Mouse (Mus musculus) G1E (cell line): Measurements from ENCODE around the gene Ghsr. TPM values are rescaled to one million over a fixed set of nuclear protein-coding genes. Genes with fewer than 3 reads are reported as not detected.

ENCODE experiments used
- ATAC-seq: 2 replicates; pipeline ENCODE4 v1.8.0; 2016; ENCODE audit warnings: mild to moderate bottlenecking; ENCODE audit not compliant: insufficient number of reproducible peaks, poor library complexity, low FRiP score, severe bottlenecking; ENCODE audit errors: extremely low read depth
- DNase-seq: peaks from one replicate; pipeline ENCODE4 v3.0.0; 2012; ENCODE audit warnings: low spot score
- H3K27me3 ChIP-seq: 2 replicates; pipeline ENCODE4 v1.6.1; 2012; ENCODE audit warnings: mild to moderate bottlenecking, low read length, inconsistent platforms; ENCODE audit not compliant: insufficient read depth
- H3K36me3 ChIP-seq: replicated peaks from 2 replicates; pipeline ENCODE3; 2012; ENCODE audit warnings: mild to moderate bottlenecking, inconsistent platforms
- H3K4me1 ChIP-seq: 2 replicates; pipeline ENCODE4 v1.6.1; 2012; ENCODE audit warnings: low read depth, low read length, inconsistent platforms, mixed read lengths; ENCODE audit not compliant: insufficient read depth
- H3K4me3 ChIP-seq: 2 replicates; pipeline ENCODE4 v1.5.1; 2012; ENCODE audit warnings: low read depth, mild to moderate bottlenecking, inconsistent platforms, low read length, moderate library complexity, mixed read lengths
- H3K9me3 ChIP-seq: replicated peaks from 2 replicates; pipeline ENCODE4 v1.6.1; 2012; ENCODE audit warnings: inconsistent platforms
- CTCF ChIP-seq: IDR thresholded peaks from 2 replicates; pipeline ENCODE4 v1.5.1; 2012; ENCODE audit warnings: low read depth, low read length, inconsistent platforms, mixed read lengths
- GATA1 ChIP-seq: IDR thresholded peaks from 2 replicates; pipeline ENCODE4 v1.6.1; 2012; ENCODE audit warnings: borderline replicate concordance, low read length, inconsistent platforms, mixed read lengths
- GATA2 ChIP-seq: IDR thresholded peaks from 2 replicates; pipeline ENCODE4 v1.6.1; 2012; ENCODE audit warnings: low read depth, low read length, inconsistent platforms, borderline replicate concordance
- POLR2AphosphoS5 ChIP-seq: IDR thresholded peaks from 2 replicates; pipeline ENCODE4 v1.6.1; 2012; ENCODE audit warnings: low read depth, low read length, inconsistent platforms; ENCODE audit not compliant: insufficient replicate concordance
- TAL1 ChIP-seq: conservative IDR thresholded peaks from 2 replicates; pipeline ENCODE4 v1.6.1; 2012; ENCODE audit warnings: low read depth, low read length, inconsistent platforms, mixed read lengths
- polyA plus RNA-seq: library from polyadenylated mRNA; stranded (reverse); fragments of >175 nt; gene quantifications from 2 replicates; pipeline ENCODE4 v1.2.3, GENCODE M21; 2012
- total RNA-seq, 2 experiments: library from RNA; stranded (forward) in 1 of 2; stranded (reverse) in 1 of 2; fragments of 200-1000 nt in 1 of 2; fragments of >200 nt in 1 of 2; fragmentation: Nextera tagmentation in 1 of 2; gene quantifications; 2 replicates each; pipeline ENCODE4 v1.2.3; 2014 to 2017

Gene Ghsr
- total and polyA plus RNA-seq, 3 experiments, result 0.16 TPM; not detected in 2

DNA sequence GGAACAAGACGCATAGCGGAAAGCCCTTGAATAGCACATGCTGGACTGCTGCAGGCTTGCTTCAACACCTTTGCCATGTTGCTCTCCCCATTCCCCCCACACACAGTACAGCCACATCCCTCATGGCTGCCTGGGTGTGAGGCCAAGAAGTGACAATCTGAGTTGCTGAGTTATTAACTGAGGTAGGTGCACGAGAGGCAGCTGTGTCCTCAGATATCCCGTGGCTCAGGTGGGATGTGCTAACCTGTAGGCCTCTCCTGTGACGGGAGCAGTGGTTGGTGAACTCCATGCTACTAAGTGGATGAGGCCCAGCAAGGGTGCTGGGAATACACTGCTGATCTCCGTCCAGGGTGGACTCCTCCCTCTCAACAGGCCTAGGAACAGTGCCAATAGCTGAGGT lies 51.4 kb downstream of the Ghsr start:
- Histone ChIP-seq H3K27me3 (peaks cover 2% of the 10 kb centered on the region; the same call in 1 of the 2 replicates), H3K9me3 (no peaks in the 10 kb centered on the region), H3K4me3 (no peak overlapping the region), H3K4me1 (no peaks in the 10 kb centered on the region), H3K36me3 (no peaks in the 10 kb centered on the region)
- DNase-seq, result no peak
- ATAC-seq, result no peak
- TF ChIP-seq GATA2, result no peak
- TF ChIP-seq CTCF, result no peak
- no peak for TF ChIP-seq TAL1
- TF ChIP-seq POLR2AphosphoS5, result no peak
- no peak for TF ChIP-seq GATA1

- DNase-seq, result no peak
- no peak for ATAC-seq
- no peaks in the 10 kb centered on the region for H3K36me3 ChIP-seq
Observed at GRCm38 (mm10) chr3:27424049-27424667, 53.0 kb downstream of the Ghsr start.

GRCm38 (mm10) chr3:27427406-27427805 lies 56.3 kb downstream of the Ghsr start:
- no peak for ATAC-seq

More at GRCm38 (mm10) chr3:27424049-27424667, 53.0 kb downstream of the Ghsr start:
- Histone ChIP-seq H3K4me3 (no peak overlapping the region), H3K27me3 (peaks cover 2% of the 10 kb centered on the region; the same call in 1 of the 2 replicates), H3K4me1 (no peaks in the 10 kb centered on the region), H3K9me3 (no peaks in the 10 kb centered on the region)
- TF ChIP-seq CTCF (no peak), GATA1 (no peak), TAL1 (no peak), GATA2 (no peak), POLR2AphosphoS5 (no peak)

More at GRCm38 (mm10) chr3:27427406-27427805, 56.3 kb downstream of the Ghsr start:
- peaks cover 8% of the 10 kb centered on the region; the same call in 1 of the 2 replicates for H3K27me3 ChIP-seq
- no peak overlapping the region for H3K4me3 ChIP-seq
- H3K4me1 ChIP-seq, result no peaks in the 10 kb centered on the region
- TF ChIP-seq TAL1 (no peak), CTCF (no peak), POLR2AphosphoS5 (no peak), GATA1 (no peak), GATA2 (no peak)
- no peak for DNase-seq
- no peaks in the 10 kb centered on the region for H3K9me3 ChIP-seq
- H3K36me3 ChIP-seq, result no peaks in the 10 kb centered on the region

Other genes with a start within 250 kb of the Ghsr start
- 130 and 191 TPM in 2 replicates for gene Ect2, start 217.5 kb upstream of the Ghsr start, total RNA-seq (2014; fragmentation: Nextera tagmentation)
- gene Ect2, start 217.5 kb upstream of the Ghsr start, total RNA-seq (2017), result 65.2 and 77.4 TPM in 2 replicates
- 1.6 and 1.9 TPM in 2 replicates for gene Ect2, start 217.5 kb upstream of the Ghsr start, polyA plus RNA-seq
- 25.7 and 28.1 TPM in 2 replicates for gene Nceh1, start 188.4 kb upstream of the Ghsr start, total RNA-seq (2014; fragmentation: Nextera tagmentation)
- 40.5 and 45.1 TPM in 2 replicates for gene Nceh1, start 188.4 kb upstream of the Ghsr start, total RNA-seq (2017)
- gene Nceh1, start 188.4 kb upstream of the Ghsr start, polyA plus RNA-seq, result 17.2 and 19.7 TPM in 2 replicates
- gene Tnfsf10, start 54.3 kb upstream of the Ghsr start, total RNA-seq (2014; fragmentation: Nextera tagmentation), result 2.6 and 4.8 TPM in 2 replicates
- 4.7 and 5.3 TPM in 2 replicates for gene Tnfsf10, start 54.3 kb upstream of the Ghsr start, total RNA-seq (2017)
- gene Tnfsf10, start 54.3 kb upstream of the Ghsr start, polyA plus RNA-seq, result 0.03 and 0.14 TPM in 2 replicates